Mouse (Mus musculus) right cerebral cortex, postnatal 10 days (tissue): ENCODE data around the gene Bves.
"Not testable (repeated sequence)": the region's sequence is repeated elsewhere in the genome, so short reads cannot be mapped to it uniquely, and the experiment has no call there.

Source experiments
- DNase-seq, 2 experiments: peaks; one replicate each; pipeline ENCODE4 v3.0.0; 2021; ENCODE audit warnings: low spot score in 2 of 2

The Bves gene

DNA sequence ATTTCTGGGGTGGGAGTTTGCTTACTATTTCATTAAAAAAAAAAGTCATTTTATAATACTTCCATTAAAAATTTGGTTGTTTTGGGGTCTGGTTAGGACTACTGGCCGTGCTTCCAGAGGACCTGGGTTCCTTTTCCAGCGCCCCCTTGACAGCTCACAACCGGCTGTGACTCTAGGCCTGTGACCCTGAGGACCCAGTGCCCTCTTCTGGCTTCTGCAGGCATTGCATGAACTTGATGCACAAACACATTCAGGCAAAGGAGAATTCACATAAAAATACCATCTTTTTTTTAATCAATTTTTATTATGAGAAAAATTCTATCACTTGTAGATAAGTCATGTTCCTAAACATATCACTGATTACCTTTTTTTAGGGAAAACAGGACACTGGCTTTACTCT lies 12.6 kb downstream of the Bves start:
- not testable (repeated sequence) for DNase-seq

DNA sequence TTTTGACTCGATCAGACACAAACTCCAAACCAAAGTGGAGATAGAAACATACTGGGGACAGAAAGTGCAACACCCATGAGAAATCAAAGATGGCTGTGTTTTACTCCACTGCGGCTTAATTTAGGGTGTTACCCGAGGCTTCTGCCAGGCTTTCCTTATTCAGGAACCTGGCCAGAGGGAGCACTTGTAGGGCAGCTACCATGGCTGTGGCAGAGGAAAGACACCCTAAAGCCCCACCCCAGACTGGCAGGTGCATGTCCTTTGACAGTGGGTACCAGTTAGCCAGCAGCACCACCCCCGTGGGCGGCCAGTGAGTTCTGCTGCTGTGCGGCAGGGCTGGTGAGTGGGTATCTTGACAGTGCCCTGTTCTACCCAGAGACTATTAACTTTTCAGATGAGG lies 20.5 kb downstream of the Bves start:
- no peak for DNase-seq

- no peak for DNase-seq
Measured at GRCm38 (mm10) chr10:45363396-45363795, 27.8 kb downstream of the Bves start.

DNA sequence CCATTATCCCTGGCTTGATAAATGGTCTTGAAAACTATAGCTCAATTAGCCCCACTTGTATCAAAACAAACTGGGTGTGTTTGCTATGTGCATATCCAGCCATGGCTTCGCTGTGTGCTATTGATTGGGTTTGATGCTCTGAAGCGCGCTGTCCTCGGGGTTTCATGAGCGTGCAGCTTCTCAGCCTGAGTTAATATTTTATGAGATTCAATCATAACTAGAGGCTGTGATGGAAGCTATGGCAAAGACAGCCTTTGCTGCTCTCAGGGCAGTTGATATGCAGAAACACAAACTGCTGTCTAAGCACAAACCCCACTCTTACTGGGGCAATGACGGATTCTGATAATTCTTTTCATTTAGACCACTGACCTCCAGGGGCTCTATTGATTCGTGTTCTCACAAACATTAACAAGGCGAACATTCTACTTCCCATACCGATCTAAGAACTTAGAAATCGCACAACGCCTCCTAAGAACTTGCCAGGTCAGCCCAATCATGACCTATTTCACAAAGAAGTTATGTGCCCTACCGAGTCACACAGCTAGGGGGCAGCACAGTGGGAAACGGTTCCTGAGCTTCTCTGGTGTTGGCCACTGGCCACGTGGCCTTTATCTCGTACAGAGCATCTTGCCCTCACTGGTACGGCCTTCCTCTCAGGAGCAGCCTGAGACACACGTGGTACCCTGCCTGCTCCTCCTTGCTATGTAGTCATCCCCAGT lies 31.6 kb downstream of the Bves start:
- no peak for DNase-seq

DNA sequence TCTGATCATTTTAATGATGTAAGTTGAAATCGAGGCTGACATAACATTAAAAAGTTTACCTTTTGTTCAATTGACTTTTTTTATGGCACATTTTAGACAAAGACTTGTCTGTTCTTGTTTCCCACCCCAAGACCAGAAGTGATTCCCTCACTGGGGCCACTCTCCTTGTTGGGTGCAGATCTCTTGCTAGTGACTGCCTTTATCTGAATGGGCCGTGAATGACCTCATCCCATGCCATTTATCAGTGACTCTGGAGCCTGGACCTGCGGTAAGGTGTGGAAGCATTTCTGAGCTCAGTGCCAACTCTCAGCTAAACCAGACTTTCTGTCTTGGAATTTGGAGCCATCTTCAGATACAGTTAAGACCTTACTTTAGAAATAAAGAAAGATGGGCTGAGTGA lies 34.1 kb downstream of the Bves start:
- no peak for DNase-seq

GRCm38 (mm10) chr10:45370545-45370944 lies 35.0 kb downstream of the Bves start:
- no peak for DNase-seq

- DNase-seq = peak; percentile 77 to 86
Measured at GRCm38 (mm10) chr10:45372994-45373692, 37.6 kb downstream of the Bves start.

DNA sequence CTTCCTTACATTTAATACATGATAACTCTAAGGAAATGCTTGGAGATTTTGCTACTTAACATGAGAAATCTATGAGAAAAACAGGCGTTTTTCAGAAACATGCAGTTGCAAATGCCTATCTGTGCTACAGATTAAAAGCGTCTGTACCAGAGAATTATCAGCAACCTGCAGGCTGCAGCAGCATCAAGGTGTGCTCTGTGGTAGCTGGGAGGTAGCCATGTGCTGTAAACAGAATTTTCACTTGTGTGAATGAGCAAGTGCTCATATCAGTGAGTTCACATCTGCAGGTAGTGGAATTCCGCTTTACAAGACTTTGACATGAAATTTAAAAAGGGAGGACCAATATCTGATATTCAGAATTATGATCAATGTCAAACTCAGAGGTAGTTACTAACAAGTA lies 42.7 kb downstream of the Bves start:
- no peak for DNase-seq

DNA sequence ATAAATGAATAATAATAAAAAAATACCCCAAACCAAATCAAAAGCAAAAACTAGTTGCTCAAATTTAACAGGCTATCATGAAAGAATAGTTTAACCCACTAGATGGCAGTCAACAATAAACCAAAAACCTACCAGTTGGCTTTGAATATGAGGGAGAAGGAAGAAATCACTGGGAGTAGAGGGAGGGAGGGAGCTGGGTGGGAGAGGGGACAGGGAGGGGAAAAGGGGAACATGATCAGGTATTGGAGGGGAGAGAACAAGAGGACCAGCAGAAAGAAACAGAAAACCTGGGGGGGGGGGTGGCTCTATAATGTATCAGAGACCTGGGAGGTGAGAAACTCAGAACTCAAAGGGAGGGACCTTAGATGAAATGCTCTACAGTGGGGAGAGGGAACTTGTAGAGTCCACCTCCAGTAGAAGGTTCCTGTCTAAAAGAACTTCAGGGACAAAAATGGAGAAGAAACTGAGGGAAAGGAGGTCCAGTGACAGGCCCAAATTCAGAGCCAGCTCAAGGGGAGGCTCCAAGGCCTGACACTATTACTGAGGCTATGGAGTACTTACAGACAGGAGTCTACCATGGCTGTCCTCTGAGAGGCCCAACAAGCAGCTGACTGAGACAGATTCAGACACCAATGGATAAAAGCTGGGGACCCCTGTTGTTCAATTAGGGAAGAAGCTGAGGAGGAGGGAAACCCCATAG lies 46.5 kb downstream of the Bves start:
- no peak for DNase-seq

DNA sequence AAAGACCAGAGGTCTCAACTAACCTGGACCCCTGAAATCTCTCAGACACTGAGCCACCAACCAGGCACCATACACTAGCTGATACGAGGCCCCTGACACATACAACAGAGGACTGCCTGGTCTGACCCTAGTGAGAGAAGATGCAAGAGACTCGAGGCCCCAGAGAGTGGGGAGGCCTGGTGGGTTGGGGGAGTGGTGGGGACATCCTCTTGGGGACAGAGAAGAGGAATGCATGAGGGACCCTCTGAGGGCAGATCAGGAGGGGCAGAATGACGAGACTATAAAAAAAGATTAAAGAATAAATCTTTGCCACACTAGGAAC lies 47.0 kb downstream of the Bves start:
- DNase-seq = no peak

DNA sequence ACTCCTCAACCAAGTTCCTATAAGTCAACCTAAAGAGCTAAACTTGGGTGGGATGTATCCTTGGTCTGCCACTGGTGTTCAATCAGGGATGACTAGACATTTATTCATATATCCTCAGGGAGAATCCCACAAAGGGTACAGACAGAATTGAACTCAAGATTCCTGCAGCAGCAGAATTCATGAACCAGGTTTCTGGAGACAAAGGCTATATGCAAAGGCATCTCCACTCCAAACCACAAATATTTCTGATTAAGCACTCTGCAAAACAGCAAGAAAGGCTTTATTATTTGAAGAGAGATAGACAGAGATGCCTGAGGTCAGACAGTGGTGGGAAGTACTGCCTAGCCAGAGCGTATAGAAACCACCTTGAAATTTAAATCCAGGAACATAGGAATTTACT lies 62.6 kb downstream of the Bves start:
- DNase-seq = no peak

DNA sequence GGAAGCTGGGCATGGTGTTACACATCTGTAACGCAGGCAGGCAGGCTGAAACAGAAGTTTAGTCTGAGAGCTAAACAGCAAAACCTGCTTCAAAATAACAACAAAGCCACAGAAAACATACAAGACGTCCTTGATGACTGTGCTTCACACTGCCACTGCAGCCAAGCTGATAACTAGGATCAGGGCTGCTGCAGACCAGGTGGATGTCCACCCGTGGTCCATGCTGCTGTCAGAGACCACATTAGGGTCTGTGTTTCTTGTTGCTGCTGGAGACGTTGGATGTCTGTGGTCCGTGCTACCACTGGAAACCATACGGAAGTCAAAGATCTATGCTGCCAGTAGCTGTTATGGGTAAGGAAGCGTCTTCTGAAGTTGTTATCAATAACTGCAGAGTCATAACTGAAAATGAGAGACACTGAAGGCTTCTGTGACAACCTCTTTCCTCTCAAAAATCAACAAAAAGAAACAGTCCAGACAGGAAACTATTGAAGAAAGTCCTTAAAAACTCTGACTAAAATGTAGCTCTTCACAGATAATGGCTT lies 64.2 kb downstream of the Bves start:
- no peak for DNase-seq

GRCm38 (mm10) chr10:45410624-45411341 lies 75.2 kb downstream of the Bves start:
- no peak for DNase-seq

- DNase-seq = no peak
Measured at GRCm38 (mm10) chr10:45411741-45412140, 76.2 kb downstream of the Bves start.

- DNase-seq = no peak
Measured at GRCm38 (mm10) chr10:45412144-45412543, 76.6 kb downstream of the Bves start.
